Mouse (Mus musculus): ENCODE data around the gene Fuk. TPM values are rescaled to one million over a fixed set of nuclear protein-coding genes. Genes with fewer than 3 reads are reported as not detected.
"Not testable (repeated sequence)": the region's sequence is repeated elsewhere in the genome, so short reads cannot be mapped to it uniquely, and the experiment has no call there.

The Fuk gene
- polyA plus RNA-seq, 1 experiment from 2014 or later, result 12.2 TPM

DNA sequence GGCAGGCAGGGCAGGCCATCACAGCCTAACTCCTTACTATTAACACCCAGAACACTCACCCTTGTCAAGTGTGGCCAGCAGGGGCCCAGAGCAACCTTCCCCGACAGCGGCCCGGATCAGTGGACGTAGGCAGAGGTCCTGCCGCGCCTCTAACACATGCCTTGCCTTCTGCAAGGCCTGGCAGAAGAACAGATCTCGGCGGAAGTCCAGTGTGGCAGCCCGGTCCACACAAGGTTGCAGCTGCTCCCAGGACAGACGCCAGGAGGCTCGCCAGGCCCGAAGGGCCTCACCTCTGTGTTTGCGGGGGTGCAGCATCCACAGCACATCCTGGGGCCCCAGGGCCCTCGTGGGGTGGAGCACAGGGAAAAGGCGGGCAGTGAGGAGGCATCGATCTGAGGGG lies 13.4 kb downstream of the Fuk start:
- H3K36me3 ChIP-seq, result peaks cover 89% of the 10 kb centered on the region
- H3K27me3 ChIP-seq (ENCODE audit: low read depth, poor library complexity, severe bottlenecking), result no peaks in the 10 kb centered on the region
- H3K4me3 ChIP-seq, result no peak overlapping the region
- DNase-seq (ENCODE audit: low spot score), result no peak
- WGBS, result 93% methylated on average over 16 of the region's 16 CpGs
- peaks cover 4% of the 10 kb centered on the region for H3K4me1 ChIP-seq
- H3K9me3 ChIP-seq (replicated peaks), result no peaks in the 10 kb centered on the region
- no peak overlapping the region; the same call in 1 of the 2 replicates for H3K27ac ChIP-seq (replicated peaks)

DNA sequence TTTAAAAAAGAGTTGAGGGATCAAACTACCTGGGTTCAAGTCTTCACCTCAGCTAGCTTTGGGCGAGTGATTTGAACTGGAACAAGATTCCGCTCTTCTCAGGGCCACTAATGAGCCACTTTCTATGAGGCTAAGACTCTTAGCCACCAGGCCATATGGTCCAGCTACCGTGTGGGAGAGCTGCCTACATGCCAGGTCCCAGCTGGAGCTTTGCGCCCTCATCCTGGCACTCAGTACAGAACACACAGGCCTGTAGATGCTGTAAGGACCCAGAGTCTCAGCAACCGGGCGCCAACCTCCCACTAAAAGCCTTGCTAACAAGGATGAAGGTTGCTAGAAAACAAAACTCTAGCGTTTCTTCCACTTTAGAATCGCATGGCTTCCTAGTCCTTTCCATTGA lies 13.8 kb downstream of the Fuk start:
- H3K36me3 ChIP-seq, result peaks cover 90% of the 10 kb centered on the region
- WGBS, result 96% methylated on average over 8 of the region's 8 CpGs

DNA sequence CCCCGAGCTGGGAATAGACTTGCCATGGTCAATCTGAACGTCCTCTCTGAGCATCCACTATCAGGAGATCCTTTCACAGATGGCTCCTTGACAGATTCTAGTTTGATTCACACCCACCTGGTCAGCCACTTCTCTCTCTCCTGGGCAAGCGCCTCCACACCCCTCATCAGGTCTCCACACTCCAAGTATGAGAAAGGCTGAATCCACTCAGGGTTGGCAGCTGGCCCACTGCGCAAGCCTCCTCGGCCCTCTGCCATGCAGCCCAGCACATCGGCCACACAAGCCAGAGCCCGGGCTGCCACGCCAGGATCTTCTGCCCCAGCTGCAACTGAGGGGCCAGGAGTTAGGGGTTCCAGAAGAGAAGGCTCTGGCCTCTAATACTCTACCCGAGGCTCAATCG lies 14.7 kb downstream of the Fuk start:
- Histone ChIP-seq H3K4me1 (peaks cover 4% of the 10 kb centered on the region), H3K36me3 (peaks cover 90% of the 10 kb centered on the region), H3K27me3 (ENCODE audit: low read depth, poor library complexity, severe bottlenecking) (no peaks in the 10 kb centered on the region), H3K9me3 (replicated peaks) (no peaks in the 10 kb centered on the region), H3K27ac (replicated peaks) (no peak overlapping the region), H3K4me3 (no peak overlapping the region)
- 95% methylated on average over 10 of the region's 10 CpGs for WGBS
- DNase-seq (ENCODE audit: low spot score), result no peak

More for the DNA sequence above, 13.8 kb downstream of the Fuk start:
- Histone ChIP-seq H3K27ac (replicated peaks) (no peak overlapping the region), H3K4me3 (no peak overlapping the region), H3K9me3 (replicated peaks) (no peaks in the 10 kb centered on the region), H3K4me1 (peaks cover 4% of the 10 kb centered on the region), H3K27me3 (ENCODE audit: low read depth, poor library complexity, severe bottlenecking) (no peaks in the 10 kb centered on the region)
- no peak for DNase-seq (ENCODE audit: low spot score)

DNA sequence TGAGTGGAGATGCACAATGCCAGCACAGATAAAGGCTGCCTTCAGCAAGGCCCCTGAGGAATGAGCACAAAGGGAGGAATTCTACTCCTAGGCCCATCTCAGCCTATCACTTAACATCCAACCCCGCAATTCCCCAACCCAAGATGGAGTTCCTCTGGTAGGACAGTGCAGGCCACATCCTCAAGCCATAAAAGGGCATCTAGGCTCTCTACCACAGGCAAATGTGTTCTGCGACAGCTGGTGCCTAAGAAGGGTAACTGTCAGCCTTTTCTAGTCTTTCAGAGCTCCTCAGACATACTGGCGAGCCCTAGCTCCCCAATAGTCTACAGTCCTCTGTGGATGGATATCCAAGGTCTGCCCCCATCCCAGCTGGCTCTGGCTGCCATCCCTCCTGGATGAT lies 15.7 kb downstream of the Fuk start:
- H3K4me1 ChIP-seq, result peaks cover 4% of the 10 kb centered on the region
- no peak overlapping the region for H3K4me3 ChIP-seq
- H3K9me3 ChIP-seq (replicated peaks), result no peaks in the 10 kb centered on the region
- H3K27me3 ChIP-seq (ENCODE audit: low read depth, poor library complexity, severe bottlenecking), result no peaks in the 10 kb centered on the region
- peaks cover 93% of the 10 kb centered on the region for H3K36me3 ChIP-seq
- H3K27ac ChIP-seq (replicated peaks), result no peak overlapping the region
- no peak for DNase-seq (ENCODE audit: low spot score)
- WGBS, result 94% methylated on average over 3 of the region's 3 CpGs

DNA sequence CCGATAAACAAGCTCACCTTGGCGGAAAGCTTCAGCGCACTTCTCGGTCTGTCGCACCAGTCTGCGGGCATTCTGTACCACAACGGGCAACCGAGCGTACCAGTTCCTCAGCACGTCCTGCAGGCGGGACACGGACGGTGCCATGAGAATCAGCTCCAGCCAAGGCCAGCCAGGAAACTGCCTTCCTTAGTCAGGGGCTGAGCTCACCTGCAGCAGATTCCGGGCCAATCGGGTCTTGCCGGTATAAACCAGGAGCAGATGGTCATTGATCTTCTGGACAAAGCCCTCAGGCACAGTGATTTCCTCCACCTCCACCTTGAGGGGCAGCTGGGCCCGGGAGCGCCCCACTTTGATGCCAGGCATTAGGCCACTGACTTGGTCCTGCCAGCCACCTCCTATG lies 18.5 kb downstream of the Fuk start:
- Histone ChIP-seq H3K27ac (replicated peaks) (no peak overlapping the region), H3K4me1 (no peaks in the 10 kb centered on the region), H3K36me3 (peaks cover 98% of the 10 kb centered on the region), H3K27me3 (ENCODE audit: low read depth, poor library complexity, severe bottlenecking) (no peaks in the 10 kb centered on the region), H3K4me3 (no peak overlapping the region), H3K9me3 (replicated peaks) (no peaks in the 10 kb centered on the region)
- DNase-seq (ENCODE audit: low spot score), result no peak
- 96% methylated on average over 18 of the region's 18 CpGs for WGBS

DNA sequence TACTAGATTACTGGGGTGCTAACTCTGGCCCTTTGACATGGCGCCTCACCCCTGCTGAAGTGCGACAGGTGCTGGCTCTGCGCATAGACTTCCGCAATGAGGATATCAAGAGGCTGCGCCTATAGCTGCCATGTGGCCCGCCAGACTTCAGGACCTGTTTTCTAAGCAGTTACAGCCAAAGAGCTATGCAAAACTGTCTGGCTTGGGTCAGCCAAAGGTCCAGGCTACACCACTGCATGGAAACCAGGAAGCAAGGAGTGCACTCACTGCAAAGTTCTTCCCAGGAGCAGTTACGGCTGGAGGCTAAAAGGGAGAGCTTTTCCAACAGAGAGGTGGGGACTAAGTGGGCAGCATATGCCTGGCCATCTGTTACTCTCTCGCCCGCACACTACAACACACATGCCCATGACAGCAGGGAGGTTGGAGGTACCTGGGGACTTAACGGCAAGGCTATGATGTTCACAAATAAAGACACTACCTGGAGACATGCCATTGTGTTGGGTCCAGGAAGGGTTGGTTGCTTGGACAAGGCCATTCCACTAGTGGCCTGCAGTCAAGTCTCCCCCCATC lies 20.5 kb downstream of the Fuk start:
- Histone ChIP-seq H3K9me3 (replicated peaks) (no peaks in the 10 kb centered on the region), H3K4me3 (no peak overlapping the region), H3K27ac (replicated peaks) (no peak overlapping the region), H3K27me3 (ENCODE audit: low read depth, poor library complexity, severe bottlenecking) (no peaks in the 10 kb centered on the region), H3K4me1 (no peaks in the 10 kb centered on the region), H3K36me3 (peaks cover 100% of the 10 kb centered on the region)
- 97% methylated on average over 10 of the region's 10 CpGs for WGBS
- no peak for DNase-seq (ENCODE audit: low spot score)

DNA sequence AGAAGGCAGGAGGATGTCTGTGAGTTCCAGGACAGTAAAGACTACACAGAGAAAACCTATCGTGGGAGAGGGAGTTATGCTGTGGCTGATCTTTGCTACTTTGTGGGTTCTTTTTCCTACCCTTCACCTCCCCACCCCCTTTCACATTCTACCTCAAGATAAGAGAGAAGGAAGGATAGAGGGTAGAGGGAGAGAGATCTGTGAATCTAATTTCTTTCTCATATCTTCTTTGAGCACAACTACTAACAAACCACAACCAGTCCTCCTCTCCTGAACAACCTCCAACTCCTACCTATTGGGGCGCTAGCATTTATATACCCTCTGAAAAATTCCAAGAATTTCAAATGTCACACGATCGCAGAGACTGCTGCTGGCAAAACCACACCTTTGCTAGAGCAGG lies 24.4 kb downstream of the Fuk start:
- Histone ChIP-seq H3K4me3 (no peak overlapping the region), H3K27me3 (ENCODE audit: low read depth, poor library complexity, severe bottlenecking) (no peaks in the 10 kb centered on the region), H3K9me3 (replicated peaks) (no peaks in the 10 kb centered on the region), H3K4me1 (no peaks in the 10 kb centered on the region), H3K36me3 (peaks cover 100% of the 10 kb centered on the region), H3K27ac (replicated peaks) (no peak overlapping the region)
- WGBS, result 92% methylated on average over 4 of the region's 4 CpGs
- DNase-seq (ENCODE audit: low spot score), result no peak

DNA sequence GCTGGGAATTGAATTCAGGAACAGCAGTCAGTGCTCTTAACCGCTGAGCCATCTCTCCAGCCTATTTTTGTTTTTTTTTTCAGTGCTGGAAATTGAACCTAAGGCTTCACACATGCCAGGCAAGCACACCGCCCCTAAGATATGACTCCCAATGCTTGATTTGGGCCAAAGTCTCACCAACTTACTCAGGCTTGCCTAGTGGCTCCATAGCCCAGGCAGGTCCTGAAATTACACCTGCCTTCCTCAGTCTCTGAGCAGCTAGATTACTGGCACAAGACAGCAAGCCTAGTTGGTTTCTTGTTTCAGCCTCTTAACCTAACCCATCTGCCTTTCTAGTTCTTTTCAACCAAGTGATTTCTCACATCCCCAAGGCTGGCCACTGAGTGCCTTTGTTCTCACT lies 31.8 kb downstream of the Fuk start:
- Histone ChIP-seq H3K27ac (replicated peaks) (no peak overlapping the region), H3K4me3 (no peak overlapping the region), H3K4me1 (no peaks in the 10 kb centered on the region), H3K27me3 (ENCODE audit: low read depth, poor library complexity, severe bottlenecking) (no peaks in the 10 kb centered on the region), H3K36me3 (peaks cover 100% of the 10 kb centered on the region), H3K9me3 (replicated peaks) (no peaks in the 10 kb centered on the region)
- WGBS, result 94% methylated on average over 2 of the region's 2 CpGs
- DNase-seq (ENCODE audit: low spot score), result no peak

DNA sequence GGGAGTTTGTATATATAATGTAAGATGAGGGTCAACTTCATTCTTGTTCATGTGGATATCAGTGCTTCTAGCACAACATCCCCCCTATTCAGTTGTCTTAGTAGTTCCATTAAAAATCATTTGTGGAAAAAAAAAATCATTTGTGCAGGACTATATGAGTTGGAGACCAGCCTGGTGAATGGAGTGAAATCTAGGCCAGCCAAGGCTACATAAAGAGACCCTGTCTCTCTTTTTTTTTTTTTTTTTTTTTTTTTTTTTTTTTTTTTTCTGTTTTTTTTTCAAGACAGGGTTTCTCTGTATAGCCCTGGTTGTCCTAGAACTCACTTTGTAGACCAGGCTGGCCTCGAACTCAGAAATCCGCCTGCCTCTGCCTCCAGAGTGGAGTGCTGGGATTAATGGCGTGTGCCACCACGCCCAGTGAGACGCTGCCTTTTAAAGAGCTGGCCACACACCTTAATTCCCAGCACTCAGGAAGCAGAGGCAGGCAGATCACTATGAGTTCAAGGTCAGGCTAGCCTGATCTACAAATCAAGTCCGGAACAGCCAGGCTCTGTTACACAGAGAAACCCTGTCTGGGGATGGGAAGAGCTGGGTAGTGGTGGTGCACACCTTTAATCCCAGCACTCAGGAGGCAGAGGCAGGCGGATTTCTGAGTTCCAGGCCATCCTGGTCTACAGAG lies 40.8 kb downstream of the Fuk start:
- H3K27ac ChIP-seq (replicated peaks); DNase-seq (ENCODE audit: low spot score); H3K4me1 ChIP-seq; H3K27me3 ChIP-seq (ENCODE audit: low read depth, poor library complexity, severe bottlenecking); H3K4me3 ChIP-seq; H3K9me3 ChIP-seq (replicated peaks): not testable (repeated sequence)
- peaks cover 98% of the 10 kb centered on the region for H3K36me3 ChIP-seq
- 92% methylated on average over 7 of the region's 7 CpGs for WGBS

DNA sequence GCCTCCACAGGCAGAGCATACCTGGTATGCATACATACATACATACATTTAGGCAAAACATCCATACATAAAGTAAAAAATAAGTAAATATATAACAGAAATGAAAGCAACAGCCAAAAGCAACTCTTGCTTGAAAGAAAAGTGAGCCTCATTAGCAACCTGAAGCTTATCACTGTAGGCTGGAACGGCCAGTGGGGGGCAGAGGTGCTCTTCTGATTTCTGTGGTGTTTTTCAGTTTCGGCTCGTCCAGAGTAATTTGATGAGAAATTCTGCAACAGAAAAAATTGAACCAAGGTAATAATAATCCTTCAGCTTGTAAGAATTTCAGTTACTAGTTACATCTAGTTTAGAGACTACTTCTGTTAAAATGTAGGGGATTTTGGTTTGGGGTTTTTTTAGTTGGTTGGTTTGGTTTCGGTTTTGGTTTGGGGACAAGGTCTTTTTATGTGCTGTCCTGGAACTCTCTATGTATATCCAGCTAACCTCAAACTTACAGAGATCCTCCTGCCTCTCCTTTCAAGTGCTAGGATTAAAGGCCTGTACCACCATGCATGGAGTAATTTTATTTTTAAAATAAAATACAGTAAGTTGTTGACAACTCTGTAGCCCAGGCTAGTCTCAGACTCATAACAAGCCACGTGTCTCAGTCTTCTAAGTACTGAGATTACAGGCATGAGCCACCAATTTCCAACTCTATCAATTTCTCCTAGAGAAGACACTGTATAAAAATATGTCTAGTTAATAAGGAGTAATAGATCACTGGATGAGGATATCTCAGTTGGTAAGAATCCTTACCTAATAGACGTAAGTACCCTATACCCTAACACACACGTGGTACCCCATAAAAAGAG lies 42.4 kb downstream of the Fuk start:
- Histone ChIP-seq H3K4me3 (no peak overlapping the region), H3K9me3 (replicated peaks) (no peaks in the 10 kb centered on the region), H3K4me1 (no peaks in the 10 kb centered on the region), H3K27me3 (ENCODE audit: low read depth, poor library complexity, severe bottlenecking) (no peaks in the 10 kb centered on the region), H3K36me3 (peaks cover 97% of the 10 kb centered on the region), H3K27ac (replicated peaks) (no peak overlapping the region)
- 90% methylated on average over 7 of the region's 7 CpGs for WGBS
- no peak for DNase-seq (ENCODE audit: low spot score)

DNA sequence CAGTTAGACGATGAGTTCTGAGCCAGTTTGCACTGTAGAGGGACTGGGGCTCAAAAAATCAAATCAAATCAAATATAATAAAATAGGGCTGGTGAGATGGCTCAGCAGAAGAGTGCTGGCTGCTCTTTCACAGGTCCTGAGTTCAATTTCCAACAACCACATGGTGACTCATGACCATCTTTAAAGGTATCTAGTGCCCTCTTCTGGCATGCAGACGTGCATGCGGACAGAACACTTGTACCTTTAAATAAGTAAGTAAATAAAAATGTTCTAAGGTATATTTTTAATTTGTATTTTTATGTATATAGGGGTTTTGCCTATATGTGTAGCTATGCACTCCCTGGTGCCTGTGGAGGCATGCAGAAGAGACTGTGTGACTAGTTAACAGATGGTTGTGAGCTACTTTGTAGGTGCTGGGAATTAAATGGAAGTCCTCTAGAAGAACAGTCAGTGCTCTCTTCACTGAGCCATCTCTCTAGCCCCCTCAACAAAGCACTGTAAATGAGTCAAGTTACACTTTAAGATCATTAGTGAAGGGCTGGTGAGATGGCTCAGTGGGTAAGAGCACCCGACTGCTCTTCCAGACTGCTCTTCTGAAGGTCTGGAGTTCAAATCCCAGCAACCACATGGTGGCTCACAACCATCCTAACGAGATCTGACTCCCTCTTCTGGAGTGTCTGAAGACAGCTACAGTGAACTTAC lies 45.4 kb downstream of the Fuk start:
- WGBS, result 92% methylated on average over 5 of the region's 5 CpGs
- H3K4me1 ChIP-seq, result no peaks in the 10 kb centered on the region
- no peak overlapping the region for H3K4me3 ChIP-seq
- no peaks in the 10 kb centered on the region for H3K27me3 ChIP-seq (ENCODE audit: low read depth, poor library complexity, severe bottlenecking)
- peaks cover 97% of the 10 kb centered on the region for H3K36me3 ChIP-seq
- H3K27ac ChIP-seq (replicated peaks), result no peak overlapping the region
- DNase-seq (ENCODE audit: low spot score), result no peak
- H3K9me3 ChIP-seq (replicated peaks), result no peaks in the 10 kb centered on the region

DNA sequence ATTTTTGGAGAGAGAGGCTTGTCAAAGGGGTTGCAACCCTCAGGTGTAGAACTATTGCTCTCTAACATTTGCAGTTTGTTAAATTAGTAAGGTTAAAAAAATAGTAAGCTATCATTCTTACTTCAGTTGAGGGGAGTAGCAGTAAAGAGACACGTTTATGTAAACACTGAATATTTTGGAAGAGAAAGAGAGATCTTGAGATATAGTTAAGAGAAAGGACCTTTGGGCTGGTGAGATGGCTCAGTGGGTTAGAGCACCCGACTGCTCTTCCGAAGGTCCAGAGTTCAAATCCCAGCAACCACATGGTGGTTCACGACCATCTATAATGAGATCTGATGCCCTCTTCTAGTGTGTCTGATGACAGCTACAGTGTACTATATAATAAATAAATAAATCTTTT lies 46.2 kb downstream of the Fuk start:
- H3K4me3 ChIP-seq; DNase-seq (ENCODE audit: low spot score); H3K4me1 ChIP-seq; H3K27me3 ChIP-seq (ENCODE audit: low read depth, poor library complexity, severe bottlenecking); H3K27ac ChIP-seq (replicated peaks); H3K9me3 ChIP-seq (replicated peaks): not testable (repeated sequence)
- peaks cover 98% of the 10 kb centered on the region for H3K36me3 ChIP-seq
- WGBS, result 90% methylated on average over 4 of the region's 4 CpGs

All from midbrain, embryonic 10.5 days (tissue).